ENCODE assay signal across 10 mouse cellular contexts in genomic region chr13:73447478-73447877, GRCm38 (mm10). TPM values are rescaled to one million over a fixed set of nuclear protein-coding genes. Genes with fewer than 3 reads are reported as not detected.
DNase-seq lines count a peak whose midpoint lies in the region; ATAC-seq and TF ChIP-seq lines count a peak whose summit lies in the region.
"Had no signal": no experiment of that assay in that cellular context is flagged by ENCODE, and none has a peak within 500 bp of the region (broad histone marks: within the 10 kb centered on the region; RNA-seq: fewer than 3 reads in every experiment).

No protein-coding gene starts in this region.

- no peaks in the 10 kb centered on the region for H3K9me3 ChIP-seq in lung, postnatal 0 days (ENCODE audit: low read length)
- no peaks in the 10 kb centered on the region for H3K9me3 ChIP-seq in hindbrain, postnatal 0 days (ENCODE audit: low read length)

- H3K4me3 ChIP-seq in lung, postnatal 0 days (ENCODE audit: low read depth, low read length) = no peak overlapping the region
- no peak overlapping the region for H3K4me3 ChIP-seq in lung, adult 2 months (replicated peaks; ENCODE audit: extremely low read depth, low read depth, low read length)
- H3K4me3 ChIP-seq in hindbrain, postnatal 0 days (ENCODE audit: low read length) = no peak overlapping the region
- no peak overlapping the region for H3K4me3 ChIP-seq in myocyte

- peak overlapping the region; percentile 85 for H3K27ac ChIP-seq in lung, postnatal 0 days (ENCODE audit: low read length)
- H3K27ac ChIP-seq in hindbrain, postnatal 0 days = peak overlapping the region; percentile 74

- WGBS in lung, postnatal 0 days = 48% methylated on average over 2 of the region's 2 CpGs
- WGBS in lung, adult 2 months = 53% methylated on average over 2 of the region's 2 CpGs
- 27% methylated on average over 2 of the region's 2 CpGs for WGBS in hindbrain, postnatal 0 days

- H3ac ChIP-seq in myocyte (ENCODE audit: control insufficient read depth, insufficient read length) = no peak overlapping the region

- H3K27me3 ChIP-seq in lung, postnatal 0 days (replicated peaks; ENCODE audit: insufficient read depth, low read length) = no peaks in the 10 kb centered on the region
- no peaks in the 10 kb centered on the region for H3K27me3 ChIP-seq in hindbrain, postnatal 0 days (ENCODE audit: insufficient read depth, low read length)
- no peaks in the 10 kb centered on the region for H3K27me3 ChIP-seq in myocyte (ENCODE audit: control insufficient read depth, insufficient read depth, insufficient read length)

- TF ChIP-seq EP300 in lung, postnatal 0 days (IDR thresholded peaks at IDR 0.05) = no peak

- H3K4me1 ChIP-seq in lung, postnatal 0 days (ENCODE audit: insufficient read depth, low read depth, low read length) = peaks cover 28% of the 10 kb centered on the region
- H3K4me1 ChIP-seq in lung, adult 2 months (ENCODE audit: control insufficient read depth, insufficient read depth, low read length) = peaks cover 21% of the 10 kb centered on the region
- H3K4me1 ChIP-seq in hindbrain, postnatal 0 days (ENCODE audit: insufficient read depth, low read length) = peaks cover 18% of the 10 kb centered on the region

- intact Hi-C loops in heart, postnatal 36 days (cut with DNase I) = no loop called here

- H3K36me3 ChIP-seq in lung, postnatal 0 days (ENCODE audit: insufficient read depth, low read length) = no peaks in the 10 kb centered on the region
- no peaks in the 10 kb centered on the region for H3K36me3 ChIP-seq in hindbrain, postnatal 0 days (ENCODE audit: insufficient read depth, low read length)
- no peaks in the 10 kb centered on the region for H3K36me3 ChIP-seq in myocyte (ENCODE audit: control insufficient read depth, insufficient read depth)

- TF ChIP-seq CTCF in lung, postnatal 0 days (IDR thresholded peaks at IDR 0.05) = no peak
- no peak for TF ChIP-seq CTCF in lung, adult 2 months (IDR thresholded peaks at IDR 0.05; ENCODE audit: insufficient read depth, low read length)
- no peak for TF ChIP-seq CTCF in hindbrain, postnatal 0 days (IDR thresholded peaks at IDR 0.05; ENCODE audit: low read depth)

- peak; percentile 64 for DNase-seq in heart, adult 11 months
- no peak for DNase-seq in heart, postnatal 36 days
- DNase-seq in lung, postnatal 0 days (ENCODE audit: low spot score) = no peak
- no peak for DNase-seq in lung, adult 2 months
- no peak for DNase-seq in hindbrain, postnatal 0 days (ENCODE audit: low spot score)
- DNase-seq in B cell, adult 2 months = no peak
- DNase-seq in adrenal gland, adult 18-20 months (ENCODE audit: low spot score in 2 of 2) = no peak
- DNase-seq: kidney, adult 11 months; thymus, adult 18-20 months had no signal

- H3K4me2 ChIP-seq in lung, postnatal 0 days (replicated peaks; ENCODE audit: low read depth, low read length) = no peak overlapping the region
- H3K4me2 ChIP-seq in hindbrain, postnatal 0 days (ENCODE audit: low read depth, low read length) = no peak overlapping the region
- H3K4me2 ChIP-seq in myocyte (ENCODE audit: low read depth) = peak overlapping the region; percentile 67

- TF ChIP-seq POLR2A in lung, adult 2 months (IDR thresholded peaks at IDR 0.05; ENCODE audit: borderline replicate concordance, extremely low read depth, low read depth, low read length) = no peak
- TF ChIP-seq POLR2A in myocyte (IDR thresholded peaks at IDR 0.05; ENCODE audit: insufficient read length, low read depth) = no peak

- H3K79me2 ChIP-seq in myocyte (ENCODE audit: control insufficient read depth, insufficient read depth) = no peaks in the 10 kb centered on the region

- H3K9ac ChIP-seq in lung, postnatal 0 days (replicated peaks; ENCODE audit: low read depth) = no peak overlapping the region
- no peak overlapping the region for H3K9ac ChIP-seq in hindbrain, postnatal 0 days (replicated peaks; ENCODE audit: low read length)

- no peak for ATAC-seq in lung, postnatal 0 days
- no peak for ATAC-seq in hindbrain, postnatal 0 days

TF ChIP-seq in myocyte, 11 proteins besides CTCF, POLR2A, EP300 and RAD21:
- TF ChIP-seq CEBPB (IDR thresholded peaks at IDR 0.05; ENCODE audit: insufficient read depth, poor library complexity, severe bottlenecking) = no peak
- TF ChIP-seq POLR2AphosphoS2 (IDR thresholded peaks at IDR 0.05; ENCODE audit: insufficient read length, low read depth) = no peak
- TF ChIP-seq SRF (IDR thresholded peaks at IDR 0.05; ENCODE audit: control insufficient read depth, insufficient read length, low read depth) = no peak
- no peak for TF ChIP-seq REST (IDR thresholded peaks at IDR 0.05; ENCODE audit: insufficient read depth, insufficient read length)
- no peak for TF ChIP-seq TCF12 (IDR thresholded peaks at IDR 0.05; ENCODE audit: insufficient read depth, poor library complexity, severe bottlenecking)
- TF ChIP-seq USF1 (IDR thresholded peaks at IDR 0.05; ENCODE audit: low read depth) = no peak
- TF ChIP-seq E2F4 (IDR thresholded peaks at IDR 0.05; ENCODE audit: insufficient read depth) = no peak
- TF ChIP-seq TCF3 (IDR thresholded peaks at IDR 0.05; ENCODE audit: insufficient read length, low read depth) = no peak
- no peak for TF ChIP-seq MYOG (IDR thresholded peaks at IDR 0.05; ENCODE audit: control insufficient read depth in 1 of 3, insufficient read depth in 1 of 3, insufficient read length in 2 of 3, low read depth in 2 of 3)
- no peak for TF ChIP-seq MYOD1 (IDR thresholded peaks at IDR 0.05; ENCODE audit: control insufficient read depth in 1 of 3, insufficient read length in 2 of 3, low read depth in 2 of 3)
- no peak for TF ChIP-seq MAX (IDR thresholded peaks at IDR 0.05; ENCODE audit: low read depth)

RNA-seq across cellular contexts. Expression of gene Lpcat1, which starts 19.5 kb away (rescaled TPM):
- 1 to 10 TPM; 7.0 to 9.4 TPM for total RNA-seq in heart, postnatal 36 days (2021)
- polyA plus RNA-seq in lung, postnatal 0 days (2015; fragmentation: Nextera tagmentation; extraction: Ambion mirVana) = 368 and 414 TPM in 2 replicates
- 408 and 425 TPM in 2 replicates for polyA plus RNA-seq in lung, adult 2 months (2012; rRNA removed)
- total RNA-seq in hindbrain, postnatal 0 days (2014; rRNA removed) = 191 and 199 TPM in 2 replicates
- 75.7 and 78.5 TPM in 2 replicates for polyA plus RNA-seq in hindbrain, postnatal 0 days (2015; fragmentation: Nextera tagmentation; extraction: Ambion mirVana)
- polyA plus RNA-seq in myocyte (2012; fragmentation: generic; extraction: Trizol) = 10.1 TPM
- total RNA-seq in adrenal gland, adult 18-20 months (2021) = 10 to 100 TPM; 11.7 to 14.0 TPM
